Mouse (Mus musculus): ENCODE data around the gene Scml4. TPM values are rescaled to one million over a fixed set of nuclear protein-coding genes. Genes with fewer than 3 reads are reported as not detected.

The Scml4 gene
- total and polyA plus RNA-seq, 3 experiments, result 0.84 to 1.3 (median 1.3) TPM

GRCm38 (mm10) chr10:42938361-42938760, 78.2 kb downstream of the Scml4 start:
- Histone ChIP-seq H3K4me1 (ENCODE audit: control insufficient read depth, insufficient read depth, low read length) (peaks cover 5% of the 10 kb centered on the region), H3K79me2 (replicated peaks; ENCODE audit: control insufficient read depth, insufficient read depth, low read length) (no peaks in the 10 kb centered on the region), H3K4me3 (no peak overlapping the region), H3K36me3 (ENCODE audit: control insufficient read depth, insufficient read depth, low read length) (no peaks in the 10 kb centered on the region), H3K9ac (ENCODE audit: low read depth, low read length) (no peak overlapping the region), H3K27ac (no peak overlapping the region), H3K27me3 (ENCODE audit: control insufficient read depth, insufficient read depth, low read length) (no peaks in the 10 kb centered on the region)
- no peak for DNase-seq
- 86% methylated on average over 4 of the region's 4 CpGs for WGBS
- intact Hi-C loops (cut with DNase I), result no loop called here
- TF ChIP-seq EP300 (IDR thresholded peaks at IDR 0.05; ENCODE audit: insufficient read depth, low read depth, low read length), result no peak

DNA sequence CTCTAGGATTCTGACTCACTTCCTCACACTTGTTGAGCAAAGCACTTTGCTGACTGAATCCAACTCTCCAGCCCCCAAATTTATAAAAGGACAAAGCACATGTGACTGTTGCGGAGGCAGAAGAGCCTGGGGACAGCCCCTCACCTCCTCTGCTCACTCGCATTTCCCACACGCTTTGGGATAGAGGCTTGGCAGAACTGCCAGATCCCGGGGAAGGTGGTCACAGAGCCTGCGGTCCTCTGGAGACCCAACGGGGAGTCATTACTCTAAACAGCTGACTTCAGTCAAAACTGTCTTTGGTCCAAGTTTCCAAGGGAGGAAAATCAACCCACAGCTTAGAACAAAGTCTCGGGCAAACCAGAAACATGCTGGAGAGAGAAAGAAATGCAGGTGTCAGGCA, 79.5 kb downstream of the Scml4 start:
- Histone ChIP-seq H3K27me3 (ENCODE audit: control insufficient read depth, insufficient read depth, low read length) (no peaks in the 10 kb centered on the region), H3K9ac (ENCODE audit: low read depth, low read length) (no peak overlapping the region), H3K4me1 (ENCODE audit: control insufficient read depth, insufficient read depth, low read length) (peaks cover 1% of the 10 kb centered on the region; the same call in 1 of the 2 replicates), H3K36me3 (ENCODE audit: control insufficient read depth, insufficient read depth, low read length) (no peaks in the 10 kb centered on the region), H3K27ac (no peak overlapping the region), H3K79me2 (replicated peaks; ENCODE audit: control insufficient read depth, insufficient read depth, low read length) (no peaks in the 10 kb centered on the region), H3K4me3 (no peak overlapping the region)
- 56% methylated on average over 7 of the region's 7 CpGs for WGBS
- intact Hi-C loops (cut with DNase I), result no loop called here
- TF ChIP-seq CTCF (IDR thresholded peaks at IDR 0.05), result no peak
- TF ChIP-seq EP300 (IDR thresholded peaks at IDR 0.05; ENCODE audit: insufficient read depth, low read depth, low read length), result no peak
- no peak for TF ChIP-seq POLR2A (IDR thresholded peaks at IDR 0.05; ENCODE audit: insufficient read depth, low read depth, low read length)
- no peak for DNase-seq

GRCm38 (mm10) chr10:42940193-42941050, 80.3 kb downstream of the Scml4 start:
- H3K79me2 ChIP-seq (replicated peaks; ENCODE audit: control insufficient read depth, insufficient read depth, low read length), result no peaks in the 10 kb centered on the region
- no peak for DNase-seq
- H3K27ac ChIP-seq, result no peak overlapping the region
- H3K4me1 ChIP-seq (ENCODE audit: control insufficient read depth, insufficient read depth, low read length), result no peaks in the 10 kb centered on the region
- intact Hi-C loops (cut with DNase I), result no loop called here
- WGBS, result 66% methylated on average over 21 of the region's 21 CpGs
- H3K36me3 ChIP-seq (ENCODE audit: control insufficient read depth, insufficient read depth, low read length), result no peaks in the 10 kb centered on the region
- H3K4me3 ChIP-seq, result no peak overlapping the region
- H3K9ac ChIP-seq (ENCODE audit: low read depth, low read length), result no peak overlapping the region
- TF ChIP-seq POLR2A (IDR thresholded peaks at IDR 0.05; ENCODE audit: insufficient read depth, low read depth, low read length), result no peak
- no peak for TF ChIP-seq EP300 (IDR thresholded peaks at IDR 0.05; ENCODE audit: insufficient read depth, low read depth, low read length)
- TF ChIP-seq CTCF (IDR thresholded peaks at IDR 0.05), result no peak
- H3K27me3 ChIP-seq (ENCODE audit: control insufficient read depth, insufficient read depth, low read length), result no peaks in the 10 kb centered on the region

DNA sequence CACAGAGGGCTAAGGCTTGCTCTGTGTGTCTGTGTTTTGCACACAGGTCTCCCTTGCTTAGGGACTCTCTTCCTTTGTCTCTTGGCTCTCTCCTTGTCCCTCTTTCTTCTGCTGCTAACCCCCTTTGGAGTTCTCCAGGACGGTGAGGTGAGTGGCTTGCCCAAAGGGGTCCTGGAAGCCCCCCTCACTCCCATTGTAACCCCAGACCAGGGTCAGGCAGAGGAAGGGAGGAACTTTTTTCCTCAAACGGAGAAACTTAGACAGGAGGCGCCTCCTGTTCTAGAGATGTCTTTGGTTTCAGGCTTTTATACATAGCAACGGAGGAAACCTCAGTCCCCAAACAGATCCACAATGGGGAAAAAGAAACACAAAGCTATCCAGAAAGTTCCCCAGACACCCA, 81.1 kb downstream of the Scml4 start:
- H3K36me3 ChIP-seq (ENCODE audit: control insufficient read depth, insufficient read depth, low read length), result no peaks in the 10 kb centered on the region
- H3K27ac ChIP-seq, result no peak overlapping the region
- H3K4me3 ChIP-seq, result no peak overlapping the region
- no peaks in the 10 kb centered on the region for H3K4me1 ChIP-seq (ENCODE audit: control insufficient read depth, insufficient read depth, low read length)
- no peak for TF ChIP-seq POLR2A (IDR thresholded peaks at IDR 0.05; ENCODE audit: insufficient read depth, low read depth, low read length)
- TF ChIP-seq EP300 (IDR thresholded peaks at IDR 0.05; ENCODE audit: insufficient read depth, low read depth, low read length), result no peak
- no peak for TF ChIP-seq CTCF (IDR thresholded peaks at IDR 0.05)
- H3K79me2 ChIP-seq (replicated peaks; ENCODE audit: control insufficient read depth, insufficient read depth, low read length), result no peaks in the 10 kb centered on the region
- DNase-seq, result no peak
- WGBS, result 74% methylated on average over 4 of the region's 4 CpGs
- intact Hi-C loops (cut with DNase I), result no loop called here
- no peak overlapping the region for H3K9ac ChIP-seq (ENCODE audit: low read depth, low read length)
- no peaks in the 10 kb centered on the region for H3K27me3 ChIP-seq (ENCODE audit: control insufficient read depth, insufficient read depth, low read length)

- Histone ChIP-seq H3K36me3 (ENCODE audit: control insufficient read depth, insufficient read depth, low read length) (no peaks in the 10 kb centered on the region), H3K79me2 (replicated peaks; ENCODE audit: control insufficient read depth, insufficient read depth, low read length) (no peaks in the 10 kb centered on the region), H3K9ac (ENCODE audit: low read depth, low read length) (no peak overlapping the region), H3K27me3 (ENCODE audit: control insufficient read depth, insufficient read depth, low read length) (no peaks in the 10 kb centered on the region), H3K27ac (no peak overlapping the region), H3K4me1 (ENCODE audit: control insufficient read depth, insufficient read depth, low read length) (no peaks in the 10 kb centered on the region), H3K4me3 (no peak overlapping the region)
- intact Hi-C loops (cut with DNase I), result loop anchor here (1.0 to 2.0 kb wide), 2 partner anchors 99 to 245 kb away; no protein-coding TSS in a partner anchor
- WGBS, result 64% methylated on average over 14 of the region's 14 CpGs
- peak; percentile 64 to 68 for DNase-seq
- TF ChIP-seq POLR2A (IDR thresholded peaks at IDR 0.05; ENCODE audit: insufficient read depth, low read depth, low read length) (no peak), CTCF (IDR thresholded peaks at IDR 0.05) (peak; percentile 66), EP300 (IDR thresholded peaks at IDR 0.05; ENCODE audit: insufficient read depth, low read depth, low read length) (peak; percentile 85)
Observed at GRCm38 (mm10) chr10:42941697-42942221, 81.6 kb downstream of the Scml4 start.

DNA sequence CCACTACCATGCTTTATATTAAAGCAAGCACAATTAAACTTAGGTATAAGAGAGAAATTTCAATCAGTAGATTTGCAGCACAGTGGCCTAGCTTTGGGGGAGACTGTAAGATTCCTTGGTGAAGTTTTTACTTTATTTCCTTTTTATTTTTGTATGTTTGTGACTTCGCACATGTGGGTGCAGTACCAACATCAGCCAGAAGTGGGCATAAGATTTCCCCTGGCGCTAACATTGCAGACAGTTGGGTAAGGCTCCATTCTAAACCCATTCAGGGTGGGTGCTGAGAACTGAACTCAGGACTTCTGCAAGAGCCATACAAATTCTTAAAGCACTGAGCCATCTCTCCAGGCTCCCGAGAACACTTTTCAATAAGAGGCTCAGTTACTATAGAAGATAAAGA, 82.1 kb downstream of the Scml4 start:
- H3K36me3 ChIP-seq (ENCODE audit: control insufficient read depth, insufficient read depth, low read length), result no peaks in the 10 kb centered on the region
- intact Hi-C loops (cut with DNase I), result loop anchor here (1.0 to 2.0 kb wide), 2 partner anchors 100 to 245 kb away; no protein-coding TSS in a partner anchor
- no peak overlapping the region for H3K4me3 ChIP-seq
- no peaks in the 10 kb centered on the region for H3K27me3 ChIP-seq (ENCODE audit: control insufficient read depth, insufficient read depth, low read length)
- H3K4me1 ChIP-seq (ENCODE audit: control insufficient read depth, insufficient read depth, low read length), result no peaks in the 10 kb centered on the region
- H3K27ac ChIP-seq, result no peak overlapping the region
- TF ChIP-seq CTCF (IDR thresholded peaks at IDR 0.05), result peak; percentile 62
- TF ChIP-seq EP300 (IDR thresholded peaks at IDR 0.05; ENCODE audit: insufficient read depth, low read depth, low read length), result no peak
- WGBS, result 93% methylated on average over 3 of the region's 3 CpGs
- no peaks in the 10 kb centered on the region for H3K79me2 ChIP-seq (replicated peaks; ENCODE audit: control insufficient read depth, insufficient read depth, low read length)
- no peak overlapping the region for H3K9ac ChIP-seq (ENCODE audit: low read depth, low read length)
- no peak for DNase-seq
